Mouse (Mus musculus): Measurements from ENCODE around the gene Cep131. TPM values are rescaled to one million over a fixed set of nuclear protein-coding genes. Genes with fewer than 3 reads are reported as not detected.

Cep131 gene
- polyA plus RNA-seq, 1 experiment from 2014 or later, result 26.1 TPM

GRCm38 (mm10) chr11:120030145-120030901, 56.3 kb downstream of the Cep131 start:
- H3K27me3 ChIP-seq, result no peaks in the 10 kb centered on the region
- no peak overlapping the region for H3K4me2 ChIP-seq
- no peaks in the 10 kb centered on the region for H3K36me3 ChIP-seq
- ATAC-seq (ENCODE audit: low read depth), result peak; percentile 20; the same call in 1 of the 2 replicates
- 0 out of 2 replicates have a peak, but pooled peaks cover 10% of the 10 kb centered on the region for H3K4me1 ChIP-seq (replicated peaks)
- WGBS, result 39% methylated on average over 10 of the region's 10 CpGs
- no peak overlapping the region for H3K9ac ChIP-seq
- H3K4me3 ChIP-seq, result no peak overlapping the region
- no peaks in the 10 kb centered on the region for H3K9me3 ChIP-seq
- no peak overlapping the region for H3K27ac ChIP-seq (replicated peaks)

- Histone ChIP-seq H3K9ac (no peak overlapping the region), H3K4me3 (no peak overlapping the region), H3K27ac (replicated peaks) (no peak overlapping the region), H3K27me3 (no peaks in the 10 kb centered on the region), H3K4me1 (replicated peaks) (0 out of 2 replicates have a peak, but pooled peaks cover 14% of the 10 kb centered on the region), H3K4me2 (no peak overlapping the region), H3K9me3 (no peaks in the 10 kb centered on the region), H3K36me3 (no peaks in the 10 kb centered on the region)
- WGBS, result 52% methylated on average over 9 of the region's 9 CpGs
- ATAC-seq (ENCODE audit: low read depth), result no peak
These were observed 57.0 kb downstream of the Cep131 start for GRCm38 (mm10) chr11:120029431-120030144.

GRCm38 (mm10) chr11:120028319-120029092, 58.1 kb downstream of the Cep131 start:
- H3K4me1 ChIP-seq (replicated peaks), result peaks cover 22% of the 10 kb centered on the region
- no peaks in the 10 kb centered on the region for H3K36me3 ChIP-seq

GRCm38 (mm10) chr11:120026941-120027340, 59.7 kb downstream of the Cep131 start:
- ATAC-seq (ENCODE audit: low read depth), result no peak
- 73% methylated on average over 3 of the region's 3 CpGs for WGBS
- no peaks in the 10 kb centered on the region for H3K9me3 ChIP-seq
- H3K4me1 ChIP-seq (replicated peaks), result peaks cover 38% of the 10 kb centered on the region
- H3K4me3 ChIP-seq, result no peak overlapping the region
- no peak overlapping the region for H3K4me2 ChIP-seq
- no peak overlapping the region for H3K27ac ChIP-seq (replicated peaks)
- H3K27me3 ChIP-seq, result no peaks in the 10 kb centered on the region
- no peak overlapping the region for H3K9ac ChIP-seq
- no peaks in the 10 kb centered on the region for H3K36me3 ChIP-seq

More at GRCm38 (mm10) chr11:120028319-120029092, 58.1 kb downstream of the Cep131 start:
- WGBS, result 54% methylated on average over 18 of the region's 18 CpGs
- no peak overlapping the region for H3K4me3 ChIP-seq
- no peaks in the 10 kb centered on the region for H3K9me3 ChIP-seq
- no peak for ATAC-seq (ENCODE audit: low read depth)
- H3K27me3 ChIP-seq, result no peaks in the 10 kb centered on the region
- no peak overlapping the region for H3K4me2 ChIP-seq
- H3K27ac ChIP-seq (replicated peaks), result no peak overlapping the region
- H3K9ac ChIP-seq, result peak overlapping the region; percentile 2; the same call in 1 of the 2 replicates

- 0 out of 2 replicates have a peak, but pooled peaks cover 8% of the 10 kb centered on the region for H3K36me3 ChIP-seq
- H3K9me3 ChIP-seq, result no peaks in the 10 kb centered on the region
- H3K4me3 ChIP-seq, result no peak overlapping the region
- peak; percentile 62 for ATAC-seq (ENCODE audit: low read depth)
- 32% methylated on average over 12 of the region's 12 CpGs for WGBS
- peaks cover 47% of the 10 kb centered on the region for H3K4me1 ChIP-seq (replicated peaks)
- 0 out of 2 replicates have a peak overlapping the region, but pooled peaks have one; percentile 1 for H3K4me2 ChIP-seq
- no peaks in the 10 kb centered on the region for H3K27me3 ChIP-seq
- peak overlapping the region; percentile 57 for H3K9ac ChIP-seq
- H3K27ac ChIP-seq (replicated peaks), result peak overlapping the region; percentile 81
These were observed 63.8 kb downstream of the Cep131 start for GRCm38 (mm10) chr11:120022841-120023240.

- Histone ChIP-seq H3K4me3 (no peak overlapping the region), H3K4me1 (replicated peaks) (peaks cover 47% of the 10 kb centered on the region), H3K27ac (replicated peaks) (peak overlapping the region; percentile 81), H3K4me2 (no peak overlapping the region), H3K9me3 (no peaks in the 10 kb centered on the region), H3K27me3 (no peaks in the 10 kb centered on the region), H3K36me3 (0 out of 2 replicates have a peak, but pooled peaks cover 8% of the 10 kb centered on the region), H3K9ac (peak overlapping the region; percentile 36; the same call in 1 of the 2 replicates)
- no peak for ATAC-seq (ENCODE audit: low read depth)
- 49% methylated on average over 8 of the region's 8 CpGs for WGBS
These were observed 64.4 kb downstream of the Cep131 start for GRCm38 (mm10) chr11:120022216-120022615.

GRCm38 (mm10) chr11:120021367-120021766, 65.3 kb downstream of the Cep131 start:
- no peaks in the 10 kb centered on the region for H3K27me3 ChIP-seq
- H3K27ac ChIP-seq (replicated peaks), result no peak overlapping the region
- no peak overlapping the region for H3K4me3 ChIP-seq
- no peak for ATAC-seq (ENCODE audit: low read depth)
- no peaks in the 10 kb centered on the region for H3K9me3 ChIP-seq
- 88% methylated on average over 16 of the region's 16 CpGs for WGBS
- 0 out of 2 replicates have a peak, but pooled peaks cover 8% of the 10 kb centered on the region for H3K36me3 ChIP-seq
- H3K9ac ChIP-seq, result no peak overlapping the region
- peaks cover 47% of the 10 kb centered on the region for H3K4me1 ChIP-seq (replicated peaks)
- H3K4me2 ChIP-seq, result no peak overlapping the region

GRCm38 (mm10) chr11:120019542-120020440, 66.8 kb downstream of the Cep131 start:
- H3K4me3 ChIP-seq, result peak overlapping the region; percentile 13; the same call in 1 of the 2 replicates
- H3K9ac ChIP-seq, result peak overlapping the region; percentile 42; the same call in 1 of the 2 replicates
- H3K4me1 ChIP-seq (replicated peaks), result peaks cover 44% of the 10 kb centered on the region
- peak; percentile 9 for ATAC-seq (ENCODE audit: low read depth)
- peak overlapping the region; percentile 65; the same call in 1 of the 2 replicates for H3K27ac ChIP-seq (replicated peaks)
- 40% methylated on average over 23 of the region's 23 CpGs for WGBS
- no peaks in the 10 kb centered on the region for H3K27me3 ChIP-seq
- H3K36me3 ChIP-seq, result peaks cover 21% of the 10 kb centered on the region
- H3K9me3 ChIP-seq, result no peaks in the 10 kb centered on the region
- peak overlapping the region; percentile 25; the same call in 1 of the 2 replicates for H3K4me2 ChIP-seq

- ATAC-seq (ENCODE audit: low read depth), result no peak
- H3K27ac ChIP-seq (replicated peaks), result 0 out of 2 replicates have a peak overlapping the region, but pooled peaks have one; percentile 38
These were observed 69.6 kb downstream of the Cep131 start for GRCm38 (mm10) chr11:120017011-120017410.

GRCm38 (mm10) chr11:120014758-120015157, 71.9 kb downstream of the Cep131 start:
- Histone ChIP-seq H3K4me1 (replicated peaks) (peaks cover 32% of the 10 kb centered on the region), H3K36me3 (peaks cover 44% of the 10 kb centered on the region), H3K27ac (replicated peaks) (no peak overlapping the region), H3K9me3 (no peaks in the 10 kb centered on the region), H3K27me3 (peaks cover 6% of the 10 kb centered on the region; the same call in 1 of the 2 replicates), H3K9ac (no peak overlapping the region), H3K4me2 (peak overlapping the region; percentile 53), H3K4me3 (no peak overlapping the region)
- 93% methylated on average over 4 of the region's 4 CpGs for WGBS
- no peak for ATAC-seq (ENCODE audit: low read depth)

More at GRCm38 (mm10) chr11:120017011-120017410, 69.6 kb downstream of the Cep131 start:
- H3K27me3 ChIP-seq, result peaks cover 6% of the 10 kb centered on the region; the same call in 1 of the 2 replicates
- peak overlapping the region; percentile 53 for H3K4me2 ChIP-seq
- WGBS, result 78% methylated on average over 8 of the region's 8 CpGs
- peak overlapping the region; percentile 31; the same call in 1 of the 2 replicates for H3K9ac ChIP-seq
- peaks cover 35% of the 10 kb centered on the region for H3K4me1 ChIP-seq (replicated peaks)
- H3K4me3 ChIP-seq, result peak overlapping the region; percentile 15
- no peaks in the 10 kb centered on the region for H3K9me3 ChIP-seq
- H3K36me3 ChIP-seq, result peaks cover 32% of the 10 kb centered on the region
